Mouse (Mus musculus) midbrain, embryonic 10.5 days (tissue): ENCODE measurements at regions not wholly inside any gene's neighbourhood (a gene's known extent, or its start where the extent isn't known, plus 50 kb on each side); places are given as distances from the start of the nearest gene placed in this dataset.

Experiments
- DNase-seq: peaks from one replicate; pipeline ENCODE4 v3.0.0-alpha.2; 2017; ENCODE audit warnings: low spot score
- H3K27ac ChIP-seq: fragments of 300-500 bp; sonication (generic); replicated peaks from 2 replicates; pipeline ENCODE4 v1.5.1; 2016; ENCODE audit warnings: mild to moderate bottlenecking
- H3K27me3 ChIP-seq: fragments of 300-500 bp; sonication (generic); 2 replicates; pipeline ENCODE4 v1.6.1; 2016; ENCODE audit warnings: low read depth, mild to moderate bottlenecking; ENCODE audit not compliant: poor library complexity, severe bottlenecking
- H3K36me3 ChIP-seq: fragments of 300-500 bp; sonication (generic); 2 replicates; pipeline ENCODE4 v1.6.1; 2016; ENCODE audit warnings: mild to moderate bottlenecking, moderate library complexity
- H3K4me1 ChIP-seq: fragments of 300-500 bp; sonication (generic); 2 replicates; pipeline ENCODE4 v1.6.1; 2016
- H3K4me3 ChIP-seq: fragments of 300-500 bp; sonication (generic); 2 replicates; pipeline ENCODE4 v1.5.1; 2016; ENCODE audit warnings: mild to moderate bottlenecking, moderate library complexity
- H3K9me3 ChIP-seq: fragments of 300-500 bp; sonication (generic); replicated peaks from 2 replicates; pipeline ENCODE4 v1.6.1; 2016; ENCODE audit warnings: mild to moderate bottlenecking
- WGBS: fragments of 180-500 bp; shearing (Covaris S2); methylation state at CpG from one replicate; pipeline ENCODE4 v1.1.7; 2016; 5-methylcytosine and 5-hydroxymethylcytosine counted together

GRCm38 (mm10) chr12:5777556-5777955, 402.1 kb upstream of the Klhl29 start:
- Histone ChIP-seq H3K36me3 (no peaks in the 10 kb centered on the region), H3K27me3 (no peaks in the 10 kb centered on the region), H3K4me3 (no peak overlapping the region), H3K27ac (no peak overlapping the region), H3K9me3 (no peaks in the 10 kb centered on the region), H3K4me1 (no peaks in the 10 kb centered on the region)
- DNase-seq = peak; percentile 5

GRCm38 (mm10) chr12:5771399-5771978, 396.0 kb upstream of the Klhl29 start:
- H3K27me3 ChIP-seq = no peaks in the 10 kb centered on the region
- no peak overlapping the region for H3K27ac ChIP-seq
- 75% methylated on average over 5 of the region's 5 CpGs for WGBS
- no peak for DNase-seq
- H3K9me3 ChIP-seq = no peaks in the 10 kb centered on the region
- H3K36me3 ChIP-seq = no peaks in the 10 kb centered on the region
- no peak overlapping the region for H3K4me3 ChIP-seq
- H3K4me1 ChIP-seq = no peaks in the 10 kb centered on the region

- Histone ChIP-seq H3K36me3 (no peaks in the 10 kb centered on the region), H3K9me3 (no peaks in the 10 kb centered on the region), H3K27ac (no peak overlapping the region), H3K27me3 (no peaks in the 10 kb centered on the region), H3K4me3 (no peak overlapping the region), H3K4me1 (no peaks in the 10 kb centered on the region)
- 73% methylated on average over 2 of the region's 2 CpGs for WGBS
- no peak for DNase-seq
Observed at GRCm38 (mm10) chr12:5770531-5770930, 395.0 kb upstream of the Klhl29 start.

GRCm38 (mm10) chr12:5764445-5765170, 389.1 kb upstream of the Klhl29 start:
- WGBS = 58% methylated on average over 6 of the region's 6 CpGs
- H3K4me1 ChIP-seq = peaks cover 16% of the 10 kb centered on the region
- no peaks in the 10 kb centered on the region for H3K36me3 ChIP-seq
- no peaks in the 10 kb centered on the region for H3K9me3 ChIP-seq
- no peak for DNase-seq
- no peaks in the 10 kb centered on the region for H3K27me3 ChIP-seq
- no peak overlapping the region for H3K4me3 ChIP-seq
- H3K27ac ChIP-seq = no peak overlapping the region; the same call in 1 of the 2 replicates

- Histone ChIP-seq H3K4me3 (no peak overlapping the region), H3K36me3 (no peaks in the 10 kb centered on the region), H3K9me3 (no peaks in the 10 kb centered on the region), H3K27me3 (no peaks in the 10 kb centered on the region), H3K27ac (peak overlapping the region; percentile 5), H3K4me1 (peaks cover 16% of the 10 kb centered on the region)
- peak; percentile 15 for DNase-seq
- WGBS = 88% methylated on average over 1 of the region's 1 CpGs
Observed at GRCm38 (mm10) chr12:5764026-5764425, 388.5 kb upstream of the Klhl29 start.

- 84% methylated on average over 6 of the region's 6 CpGs for whole genome bisulfite sequencing
- H3K9me3 ChIP-seq = no peaks in the 10 kb centered on the region
- H3K4me1 ChIP-seq = peaks cover 16% of the 10 kb centered on the region
- no peak overlapping the region for H3K4me3 ChIP-seq
- no peak overlapping the region for H3K27ac ChIP-seq
- no peaks in the 10 kb centered on the region for H3K27me3 ChIP-seq
- DNase-seq = no peak
- H3K36me3 ChIP-seq = no peaks in the 10 kb centered on the region
Observed at GRCm38 (mm10) chr12:5762306-5762927, 386.9 kb upstream of the Klhl29 start.

GRCm38 (mm10) chr12:5759485-5759884, 384.0 kb upstream of the Klhl29 start:
- H3K36me3 ChIP-seq = no peaks in the 10 kb centered on the region
- no peak overlapping the region for H3K4me3 ChIP-seq
- H3K4me1 ChIP-seq = peaks cover 11% of the 10 kb centered on the region
- no peak overlapping the region for H3K27ac ChIP-seq
- no peaks in the 10 kb centered on the region for H3K27me3 ChIP-seq
- no peak for DNase-seq
- no peaks in the 10 kb centered on the region for H3K9me3 ChIP-seq
- 69% methylated on average over 3 of the region's 3 CpGs for WGBS

GRCm38 (mm10) chr12:5757766-5758165, 382.3 kb upstream of the Klhl29 start:
- Histone ChIP-seq H3K9me3 (no peaks in the 10 kb centered on the region), H3K27me3 (no peaks in the 10 kb centered on the region), H3K36me3 (no peaks in the 10 kb centered on the region), H3K27ac (no peak overlapping the region), H3K4me1 (no peaks in the 10 kb centered on the region), H3K4me3 (no peak overlapping the region)
- WGBS = 91% methylated on average over 2 of the region's 2 CpGs
- DNase-seq = no peak

- DNase-seq = no peak
- H3K4me1 ChIP-seq = no peaks in the 10 kb centered on the region
- H3K27ac ChIP-seq = no peak overlapping the region
- H3K36me3 ChIP-seq = no peaks in the 10 kb centered on the region
- no peaks in the 10 kb centered on the region for H3K9me3 ChIP-seq
- no peaks in the 10 kb centered on the region for H3K27me3 ChIP-seq
- 91% methylated on average over 4 of the region's 4 CpGs for WGBS
- no peak overlapping the region for H3K4me3 ChIP-seq
Observed at GRCm38 (mm10) chr12:5757361-5757760, 381.9 kb upstream of the Klhl29 start.

GRCm38 (mm10) chr12:5753831-5754230, 378.3 kb upstream of the Klhl29 start:
- H3K4me1 ChIP-seq = 0 out of 2 replicates have a peak, but pooled peaks cover 4% of the 10 kb centered on the region
- 88% methylated on average over 1 of the region's 1 CpGs for WGBS
- no peaks in the 10 kb centered on the region for H3K9me3 ChIP-seq
- no peak overlapping the region for H3K27ac ChIP-seq
- H3K27me3 ChIP-seq = no peaks in the 10 kb centered on the region
- H3K4me3 ChIP-seq = no peak overlapping the region
- no peaks in the 10 kb centered on the region for H3K36me3 ChIP-seq
- DNase-seq = no peak

GRCm38 (mm10) chr12:5744086-5744709, 368.7 kb upstream of the Klhl29 start:
- DNase-seq = no peak
- 0 out of 2 replicates have a peak, but pooled peaks cover 3% of the 10 kb centered on the region for H3K4me1 ChIP-seq
- no peak overlapping the region for H3K27ac ChIP-seq
- H3K36me3 ChIP-seq = no peaks in the 10 kb centered on the region
- H3K4me3 ChIP-seq = no peak overlapping the region
- peaks cover 11% of the 10 kb centered on the region for H3K9me3 ChIP-seq
- H3K27me3 ChIP-seq = no peaks in the 10 kb centered on the region
- 92% methylated on average over 2 of the region's 2 CpGs for WGBS

- H3K36me3 ChIP-seq = no peaks in the 10 kb centered on the region
- WGBS = 69% methylated on average over 1 of the region's 1 CpGs
- DNase-seq = no peak
- H3K27me3 ChIP-seq = no peaks in the 10 kb centered on the region
- H3K9me3 ChIP-seq = no peaks in the 10 kb centered on the region
- H3K4me1 ChIP-seq = peaks cover 15% of the 10 kb centered on the region
- H3K27ac ChIP-seq = no peak overlapping the region
- no peak overlapping the region for H3K4me3 ChIP-seq
Observed at GRCm38 (mm10) chr12:5736066-5736465, 360.6 kb upstream of the Klhl29 start.

GRCm38 (mm10) chr12:5734902-5735301, 359.4 kb upstream of the Klhl29 start:
- peaks cover 19% of the 10 kb centered on the region for H3K4me1 ChIP-seq
- no peak for DNase-seq
- H3K27ac ChIP-seq = no peak overlapping the region
- WGBS = 91% methylated on average over 3 of the region's 3 CpGs
- H3K4me3 ChIP-seq = no peak overlapping the region
- no peaks in the 10 kb centered on the region for H3K27me3 ChIP-seq
- no peaks in the 10 kb centered on the region for H3K36me3 ChIP-seq
- no peaks in the 10 kb centered on the region for H3K9me3 ChIP-seq
